Mouse (Mus musculus): ENCODE measurements around the gene Mcidas.

DNA sequence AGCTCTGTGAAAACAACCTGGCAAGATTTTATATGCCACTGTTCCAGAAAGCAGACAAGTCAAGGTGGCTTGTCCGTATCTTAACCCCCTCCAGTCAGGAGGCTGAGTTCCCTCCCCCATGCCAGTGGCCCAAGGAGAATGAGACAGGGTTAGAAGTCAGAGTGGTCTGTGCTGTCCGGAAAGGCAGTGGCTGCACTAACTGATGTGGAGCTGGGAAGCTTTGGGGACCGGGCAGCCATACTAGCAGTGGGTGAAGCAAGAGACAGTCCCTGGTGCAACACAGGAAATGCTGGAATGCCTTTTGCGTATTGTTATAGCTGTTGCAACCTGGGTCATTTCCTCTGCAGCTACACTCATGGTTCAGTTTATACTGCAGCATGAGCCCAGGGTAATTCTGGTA, 3.3 kb upstream of the Mcidas start:
- no peak for TF ChIP-seq GATA1 (IDR thresholded peaks at IDR 0.05; ENCODE audit: low read length)
- no peak for TF ChIP-seq TAL1 (IDR thresholded peaks at IDR 0.05; ENCODE audit: low read length)

All from erythroblast, embryonic 14.5 days (primary cell).